Mouse (Mus musculus) bone marrow, adult 2 months (tissue): ENCODE data around the gene Frem2.

Source experiments
- CTCF ChIP-seq: fragments of 200-500 bp; IDR thresholded peaks from 2 replicates; pipeline ENCODE4 v1.5.1; 2011; ENCODE audit warnings: low read length, control low read depth; ENCODE audit not compliant: control insufficient read depth, insufficient read depth
- POLR2A ChIP-seq: fragments of 200-500 bp; IDR thresholded peaks from 2 replicates; pipeline ENCODE4 v1.6.1; 2011; ENCODE audit warnings: low read depth, mild to moderate bottlenecking, control low read depth, low read length, borderline replicate concordance; ENCODE audit not compliant: control insufficient read depth

GRCm38 (mm10) chr3:53629966-53630365 lies 27.2 kb downstream of the Frem2 start:
- TF ChIP-seq CTCF (no peak), POLR2A (no peak)
